Mouse (Mus musculus) gastrocnemius, postnatal 10 days (tissue): Measurements from ENCODE around the gene Lrmp. TPM values are rescaled to one million over a fixed set of nuclear protein-coding genes. Genes with fewer than 3 reads are reported as not detected.
A peak's percentile ranks its signal among the peaks of the same experiment; 100 is the strongest.
"Not testable (repeated sequence)": the region's sequence is repeated elsewhere in the genome, so short reads cannot be mapped to it uniquely, and the experiment has no call there.

Experiments used
- DNase-seq: peaks from one replicate; pipeline ENCODE4 v3.0.0; 2021; ENCODE audit warnings: mixed read lengths
- total RNA-seq, 2 experiments: library from RNA; stranded (reverse); gene quantifications; 2 replicates each; pipeline ENCODE4 v1.2.3; 2021

The Lrmp gene
- total RNA-seq, 2 experiments from 2014 or later: 1.2 to 4.1 TPM

- peak; percentile 13 for DNase-seq
Observed at GRCm38 (mm10) chr6:145104241-145104939, 11.1 kb upstream of the Lrmp start.

- DNase-seq: no peak
Observed at GRCm38 (mm10) chr6:145105439-145105838, 10.0 kb upstream of the Lrmp start.

GRCm38 (mm10) chr6:145106163-145106842 lies 9.2 kb upstream of the Lrmp start:
- no peak for DNase-seq

- no peak for DNase-seq
Observed at GRCm38 (mm10) chr6:145110786-145111185, 4.7 kb upstream of the Lrmp start.

GRCm38 (mm10) chr6:145112865-145113264 lies 2.6 kb upstream of the Lrmp start:
- no peak for DNase-seq

GRCm38 (mm10) chr6:145114561-145114960 lies 892 bp upstream of the Lrmp start:
- no peak for DNase-seq

GRCm38 (mm10) chr6:145116098-145116672 lies 732 bp downstream of the Lrmp start:
- DNase-seq: no peak

GRCm38 (mm10) chr6:145120086-145120485 lies 4.6 kb downstream of the Lrmp start:
- no peak for DNase-seq

- DNase-seq: no peak
Observed at GRCm38 (mm10) chr6:145120787-145121589, 5.5 kb downstream of the Lrmp start.

- DNase-seq: no peak
Observed at GRCm38 (mm10) chr6:145121590-145122420, 6.4 kb downstream of the Lrmp start.

- no peak for DNase-seq
Observed at GRCm38 (mm10) chr6:145122423-145123059, 7.1 kb downstream of the Lrmp start.

GRCm38 (mm10) chr6:145123136-145124060 lies 7.9 kb downstream of the Lrmp start:
- DNase-seq: no peak

- DNase-seq: no peak
Observed at GRCm38 (mm10) chr6:145124621-145125020, 9.2 kb downstream of the Lrmp start.

GRCm38 (mm10) chr6:145125591-145126113 lies 10.2 kb downstream of the Lrmp start:
- DNase-seq: peak; percentile 29

- no peak for DNase-seq
Observed at GRCm38 (mm10) chr6:145127652-145128051, 12.2 kb downstream of the Lrmp start.

GRCm38 (mm10) chr6:145129563-145129962 lies 14.1 kb downstream of the Lrmp start:
- DNase-seq: no peak

- DNase-seq: no peak
Observed at GRCm38 (mm10) chr6:145131991-145132390, 16.5 kb downstream of the Lrmp start.

- DNase-seq: not testable (repeated sequence)
Observed at GRCm38 (mm10) chr6:145132969-145133368, 17.5 kb downstream of the Lrmp start.

GRCm38 (mm10) chr6:145135295-145135694 lies 19.8 kb downstream of the Lrmp start:
- DNase-seq: no peak

GRCm38 (mm10) chr6:145135804-145136203 lies 20.4 kb downstream of the Lrmp start:
- DNase-seq: no peak
